Mouse (Mus musculus): ENCODE measurements around the gene Olfr403.
"Not testable (repeated sequence)": the region's sequence is repeated elsewhere in the genome, so short reads cannot be mapped to it uniquely, and the experiment has no call there.

Olfr403 gene

DNA sequence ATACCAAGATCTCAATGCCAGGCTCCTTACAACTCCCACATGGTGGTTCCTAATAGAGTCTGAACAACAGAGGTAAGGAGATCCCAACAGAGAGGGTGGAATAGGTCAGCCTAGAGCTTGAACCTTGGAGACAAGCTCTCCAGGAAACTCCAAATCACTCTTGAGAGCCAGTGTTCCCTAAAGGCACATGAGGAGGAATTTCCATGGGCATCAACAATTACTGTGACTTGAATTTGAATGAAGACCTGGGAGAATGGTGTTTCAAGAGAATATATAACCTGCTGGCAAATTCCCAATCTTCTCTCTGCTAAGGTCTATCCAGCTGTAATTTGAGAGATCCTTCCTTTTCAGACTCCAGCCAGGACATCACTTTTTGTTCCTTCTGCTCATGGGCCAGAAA lies at the start of gene Olfr403:
TSS of gene Olfr403 (plus strand) at position 301 of the 400 bp plus-strand sequence.
- DNase-seq = no peak

DNA sequence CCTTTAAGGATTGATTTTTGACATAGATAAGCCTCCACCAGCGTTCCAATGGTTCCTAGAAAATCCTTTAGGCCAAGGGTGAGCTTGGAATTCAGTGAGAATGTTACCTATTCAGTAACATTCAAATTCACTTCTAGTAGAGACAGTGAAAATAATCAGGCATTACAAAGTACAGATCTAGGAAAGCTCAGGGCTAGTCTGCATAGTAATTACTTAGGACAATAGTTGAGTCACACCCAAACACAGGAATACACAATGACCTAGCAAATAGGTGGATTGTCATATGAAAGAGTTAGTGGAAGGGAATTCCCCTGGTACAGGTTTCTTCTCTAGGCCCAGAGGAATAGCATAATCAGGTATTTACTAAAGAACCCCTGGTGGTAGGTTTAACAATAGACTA lies 46.0 kb upstream of the Olfr403 start:
- DNase-seq = not testable (repeated sequence)

DNA sequence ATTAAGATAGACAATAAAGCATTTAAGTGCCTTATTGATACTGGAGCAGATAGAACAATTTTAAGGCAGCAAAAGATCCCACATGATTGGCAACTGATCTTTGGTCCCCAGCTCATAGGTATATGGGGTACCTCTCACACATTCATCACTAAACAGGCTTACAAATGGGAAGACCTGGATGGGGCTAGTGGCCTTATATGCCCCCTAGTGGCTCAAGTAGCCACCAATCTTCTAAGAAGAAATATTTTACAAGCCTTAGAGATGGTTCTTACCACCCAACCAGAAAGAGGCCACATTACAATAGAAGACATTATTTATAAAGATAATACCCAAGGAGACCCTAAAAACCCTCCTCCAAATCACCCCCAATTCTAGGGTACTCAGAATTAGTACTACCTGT lies 40.2 kb upstream of the Olfr403 start:
- DNase-seq = no peak

DNA sequence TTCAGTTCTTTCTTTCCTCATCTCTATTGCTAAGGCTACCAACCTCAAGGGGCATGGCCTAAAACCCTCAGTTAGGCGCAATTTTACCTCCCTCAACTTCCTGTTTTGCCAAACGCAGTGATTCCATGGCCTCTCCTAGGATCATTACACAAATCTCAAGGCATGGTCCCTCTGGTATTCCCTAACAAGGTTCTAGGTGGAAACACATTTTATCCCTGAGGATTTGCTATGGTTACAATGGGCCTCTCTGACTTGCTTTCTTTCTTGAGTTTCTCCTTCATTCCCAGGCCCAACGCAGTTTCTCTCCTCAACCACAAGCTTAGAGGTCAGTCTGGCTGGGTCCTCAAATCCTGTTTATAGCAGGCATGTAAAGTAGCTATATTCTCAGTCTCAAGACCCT lies 32.8 kb upstream of the Olfr403 start, which contains the start of gene Olfr402:
TSS of gene Olfr402 (plus strand) at position 301 of the 400 bp plus-strand sequence.
- DNase-seq = no peak

DNA sequence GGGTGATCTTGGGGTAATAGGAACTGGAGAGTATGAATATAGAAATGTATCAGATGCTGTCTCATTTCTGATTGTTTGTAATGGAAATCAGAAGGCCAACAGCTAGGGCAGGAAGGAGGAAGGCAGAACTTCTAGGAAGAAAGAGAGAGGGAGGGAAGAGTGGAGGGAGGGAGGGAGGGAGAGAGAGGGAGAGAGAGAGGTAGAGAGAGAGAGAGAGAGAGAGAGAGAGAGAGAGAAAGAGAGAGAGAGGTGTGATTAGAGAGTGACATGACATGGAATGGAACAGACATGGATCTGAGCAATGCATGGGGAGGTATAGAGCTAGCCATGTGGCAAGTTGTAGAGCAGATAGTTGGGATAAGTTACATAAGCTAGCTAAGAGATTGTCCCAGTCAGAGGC lies 17.3 kb upstream of the Olfr403 start:
- DNase-seq = no peak

DNA sequence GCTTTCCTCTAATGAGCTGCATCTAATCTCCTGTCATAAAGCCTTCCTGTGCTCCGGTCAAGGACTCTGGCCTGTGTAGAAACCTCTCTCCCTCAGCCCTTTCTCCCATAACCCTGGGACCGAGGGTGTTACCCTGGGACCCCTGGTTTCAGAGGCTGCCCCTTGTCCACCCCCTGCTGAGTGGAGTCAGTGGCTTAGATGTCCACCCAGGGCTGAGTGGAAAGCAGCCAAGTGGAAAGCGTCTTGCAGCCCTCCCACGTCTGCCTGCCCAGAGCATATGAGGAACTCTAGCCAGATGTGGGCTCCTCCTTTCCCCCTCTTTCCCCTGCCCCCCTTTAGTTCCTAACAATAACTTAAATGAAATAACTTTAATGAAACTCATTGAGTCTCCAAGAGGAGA lies 2.9 kb upstream of the Olfr403 start:
- no peak for DNase-seq

DNA sequence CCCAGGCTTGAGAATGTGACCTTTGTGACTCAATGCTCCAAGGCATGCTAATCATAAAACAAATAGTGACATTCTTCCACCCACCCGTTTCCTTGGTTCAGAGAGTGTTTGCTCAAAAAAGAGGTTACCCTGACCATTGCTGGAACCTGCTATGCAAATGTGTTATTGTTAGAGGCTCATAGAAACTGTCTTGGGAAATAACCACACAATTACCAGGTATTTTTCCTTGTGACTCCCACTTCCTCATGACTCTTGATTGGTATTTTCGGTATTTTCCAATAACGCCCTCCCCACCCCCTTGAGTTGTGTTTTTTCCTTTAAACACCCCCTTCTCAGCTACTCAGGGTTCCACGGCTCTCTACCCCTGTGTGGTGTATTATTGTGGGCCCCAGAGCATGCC lies 2.3 kb upstream of the Olfr403 start:
- DNase-seq = no peak

DNA sequence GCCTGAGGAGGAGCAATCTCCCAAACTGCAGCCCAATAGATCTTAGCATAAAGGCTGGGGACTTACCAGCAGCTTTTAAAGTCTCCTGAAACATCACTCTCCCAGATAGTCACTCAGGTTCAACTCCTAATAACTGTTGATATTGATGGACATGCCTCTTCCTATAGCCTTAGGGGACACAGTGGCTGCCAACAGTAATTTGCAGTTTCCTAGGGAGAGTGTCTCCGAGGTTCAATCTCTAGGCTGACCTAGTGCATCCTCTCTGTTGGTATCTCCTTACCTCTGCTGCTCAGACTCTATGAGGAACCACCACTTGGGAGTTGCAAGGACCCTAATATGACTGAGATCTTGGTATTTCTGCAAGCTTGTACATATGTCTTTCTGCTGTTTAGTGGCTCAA lies 25.2 kb downstream of the Olfr403 start, which contains the start of gene Olfr43:
TSS of gene Olfr43 (minus strand) at position 101 of the 400 bp plus-strand sequence.
- no peak for DNase-seq

DNA sequence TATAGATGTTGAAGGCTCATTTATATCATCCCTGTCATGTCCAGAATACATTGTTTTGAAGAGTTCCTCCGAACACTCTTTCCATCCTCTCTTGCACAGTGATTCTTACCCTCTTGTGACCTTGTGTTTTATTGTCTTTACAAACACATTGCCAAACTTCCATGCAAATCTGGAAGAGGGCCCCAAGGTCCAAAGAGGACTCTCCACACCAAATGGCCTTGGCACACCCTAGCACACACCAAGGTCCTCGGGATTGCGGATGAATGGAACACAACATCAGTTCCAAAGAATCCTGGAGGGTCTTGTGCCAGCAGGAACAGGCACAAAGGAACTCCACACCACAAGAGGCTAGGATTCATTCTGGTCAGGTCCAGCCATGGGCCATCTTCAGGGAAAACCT lies 55.2 kb downstream of the Olfr403 start:
- no peak for DNase-seq
